Mouse (Mus musculus): ENCODE results near the gene Kank1.

Kank1 gene

GRCm38 (mm10) chr19:25405987-25406386 is 169.2 kb downstream of the Kank1 start:
- no peak for DNase-seq (ENCODE audit: low spot score in 2 of 2)

DNA sequence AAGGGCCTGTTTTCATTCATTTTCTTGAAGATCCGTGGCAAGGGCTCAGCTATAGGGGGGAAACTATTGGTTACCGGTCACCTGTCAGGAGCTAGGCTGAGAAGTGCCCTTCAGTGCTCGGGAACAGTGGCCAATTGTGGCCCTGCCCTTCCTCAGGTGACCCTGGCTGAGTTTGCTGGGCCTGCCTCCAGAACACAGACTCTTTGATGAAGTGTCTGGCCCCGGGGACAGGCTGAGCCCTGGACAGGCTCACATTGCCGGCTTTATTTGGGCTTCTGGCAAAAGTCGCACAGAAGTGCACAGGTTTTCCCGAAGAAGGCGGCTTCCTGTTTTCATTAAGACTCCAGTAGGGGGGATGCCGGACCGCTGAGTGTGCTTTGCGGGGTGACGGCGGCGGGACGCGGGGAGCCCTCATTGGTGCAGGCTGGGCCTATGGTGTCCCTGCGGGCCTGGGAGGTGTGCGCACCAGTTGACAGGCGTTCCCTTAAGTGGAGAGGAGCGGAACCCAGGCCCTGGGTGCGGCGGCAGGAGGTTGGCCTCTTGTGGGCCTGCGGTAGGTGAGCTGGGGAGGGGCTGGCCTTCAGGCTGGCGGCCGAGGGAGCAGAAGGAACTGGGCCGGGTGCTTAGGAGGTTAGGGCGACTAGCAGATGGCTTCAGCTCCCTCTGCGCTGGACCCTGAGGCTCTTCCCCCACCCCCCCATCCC is 169.9 kb downstream of the Kank1 start:
- peak; percentile 41 for DNase-seq (ENCODE audit: low spot score in 2 of 2)

DNA sequence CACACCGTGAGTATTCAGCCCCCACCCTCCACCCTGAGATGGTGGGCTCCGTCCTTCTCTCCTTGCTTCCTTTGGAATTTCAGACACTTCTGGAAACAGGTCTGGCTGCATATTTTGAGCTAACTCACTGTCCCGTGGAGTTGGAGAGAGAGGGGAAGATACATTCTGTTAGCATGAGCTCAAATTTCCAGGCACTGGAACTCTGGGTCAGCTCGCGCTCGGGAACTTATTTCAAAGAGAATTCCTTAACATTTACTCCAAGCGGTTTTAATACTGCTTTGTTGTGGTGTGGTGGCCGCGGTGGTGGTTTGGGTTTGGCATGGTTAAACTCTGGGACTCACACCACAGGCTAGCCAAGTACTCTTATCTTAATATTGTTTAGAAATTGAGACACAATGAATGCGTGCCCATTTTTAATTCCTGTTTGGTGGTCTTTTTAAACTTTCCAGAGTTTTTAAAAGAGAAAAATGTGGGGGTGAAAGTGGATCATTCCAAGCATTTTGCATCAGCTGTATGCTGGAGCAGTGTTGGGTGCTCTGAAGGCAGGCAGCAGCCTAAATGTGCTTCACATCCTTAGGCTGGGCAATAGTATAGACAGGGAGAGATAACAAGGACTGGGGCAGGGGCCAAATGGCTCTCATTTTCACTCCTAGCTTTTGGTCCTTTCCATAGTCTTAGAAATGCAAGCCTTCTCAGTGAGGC is 170.6 kb downstream of the Kank1 start:
- DNase-seq (ENCODE audit: low spot score in 2 of 2) = no peak

DNA sequence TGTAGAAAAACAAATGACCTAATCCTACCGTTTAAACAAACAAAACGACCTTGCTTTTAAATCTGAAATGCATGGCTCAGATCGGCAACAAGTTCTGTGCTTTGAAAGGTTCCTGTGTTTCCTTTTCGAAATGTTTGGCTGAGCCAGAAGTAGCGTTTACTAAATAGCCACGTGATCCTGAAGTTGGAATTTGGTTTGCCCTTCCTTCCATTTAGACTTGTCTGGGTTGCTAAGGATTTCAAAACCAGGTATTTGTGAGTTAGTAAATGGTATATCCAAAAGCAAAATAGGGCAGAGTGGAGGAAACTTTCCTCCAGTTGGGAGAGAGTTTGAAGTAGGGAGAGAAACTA is 171.1 kb downstream of the Kank1 start:
- DNase-seq (ENCODE audit: low spot score in 2 of 2) = no peak

- DNase-seq (ENCODE audit: low spot score in 2 of 2) = no peak
Observed at GRCm38 (mm10) chr19:25409239-25409638, 172.5 kb downstream of the Kank1 start.

DNA sequence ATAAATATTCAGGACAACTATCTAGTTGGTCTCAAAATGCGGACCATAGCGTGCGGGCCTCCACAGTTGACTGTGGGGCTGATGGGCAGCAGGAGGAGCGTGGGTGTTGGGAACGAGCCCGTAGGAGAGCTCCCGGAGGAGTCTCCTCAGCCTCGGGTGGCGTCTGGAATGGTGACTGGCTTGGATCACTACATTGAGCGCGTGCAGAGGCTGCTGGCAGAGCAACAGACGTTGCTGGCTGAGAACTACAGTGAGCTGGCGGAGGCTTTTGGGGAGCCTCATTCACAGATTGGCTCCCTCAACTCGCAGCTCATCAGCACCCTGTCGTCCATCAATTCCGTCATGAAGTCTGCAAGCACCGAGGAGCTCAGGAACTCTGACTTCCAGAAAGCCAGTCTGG is 174.6 kb downstream of the Kank1 start:
- DNase-seq (ENCODE audit: low spot score in 2 of 2) = peak; percentile 43 to 47

- no peak for DNase-seq (ENCODE audit: low spot score in 2 of 2)
Observed at GRCm38 (mm10) chr19:25415448-25415847, 178.7 kb downstream of the Kank1 start.

GRCm38 (mm10) chr19:25417671-25418070 is 180.9 kb downstream of the Kank1 start:
- DNase-seq (ENCODE audit: low spot score in 2 of 2) = no peak

- DNase-seq (ENCODE audit: low spot score in 2 of 2) = no peak
Observed at GRCm38 (mm10) chr19:25419983-25420382, 183.2 kb downstream of the Kank1 start.

DNA sequence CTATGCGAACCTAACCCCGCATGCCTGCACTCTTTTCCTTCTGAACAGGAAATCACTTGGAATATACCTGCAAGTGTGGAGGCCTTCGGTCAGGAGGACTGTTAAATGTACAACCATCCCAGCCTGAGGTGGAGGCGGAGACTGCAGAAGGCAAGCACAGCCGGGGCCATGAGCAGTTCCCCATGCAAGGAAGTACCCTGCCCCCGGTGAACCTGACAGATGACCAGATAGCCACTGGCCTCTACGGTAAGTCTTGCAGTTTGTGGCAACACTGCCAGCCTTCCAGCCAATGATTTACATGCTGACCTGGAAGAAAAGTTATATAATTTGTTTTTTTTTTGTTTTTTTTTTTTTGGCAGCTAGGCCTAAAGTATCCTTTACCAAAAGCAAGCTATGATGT is 185.3 kb downstream of the Kank1 start:
- DNase-seq (ENCODE audit: low spot score in 2 of 2) = no peak

DNA sequence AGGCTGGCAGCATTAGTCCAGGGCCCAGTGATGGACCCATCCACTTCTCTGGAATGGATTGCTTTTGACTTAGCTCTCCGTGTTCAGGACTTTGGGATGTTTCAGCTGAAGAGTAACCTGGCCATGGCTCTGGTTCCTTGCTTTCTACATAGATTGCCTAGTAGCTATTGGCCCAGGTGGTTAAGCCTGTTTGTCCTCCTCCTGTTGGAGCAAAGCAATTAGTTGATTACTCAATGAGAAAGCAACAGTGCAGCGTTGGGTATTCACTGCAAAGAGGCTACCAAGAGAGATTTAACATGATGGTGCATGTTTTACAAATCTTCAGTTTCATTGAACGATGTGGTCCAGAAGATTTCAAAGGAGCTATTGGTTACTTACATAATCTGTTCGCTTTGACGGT is 186.6 kb downstream of the Kank1 start:
- no peak for DNase-seq (ENCODE audit: low spot score in 2 of 2)

GRCm38 (mm10) chr19:25426431-25426830 is 189.7 kb downstream of the Kank1 start:
- no peak for DNase-seq (ENCODE audit: low spot score in 2 of 2)

- no peak for DNase-seq (ENCODE audit: low spot score in 2 of 2)
Observed at GRCm38 (mm10) chr19:25427886-25428285, 191.1 kb downstream of the Kank1 start.

DNA sequence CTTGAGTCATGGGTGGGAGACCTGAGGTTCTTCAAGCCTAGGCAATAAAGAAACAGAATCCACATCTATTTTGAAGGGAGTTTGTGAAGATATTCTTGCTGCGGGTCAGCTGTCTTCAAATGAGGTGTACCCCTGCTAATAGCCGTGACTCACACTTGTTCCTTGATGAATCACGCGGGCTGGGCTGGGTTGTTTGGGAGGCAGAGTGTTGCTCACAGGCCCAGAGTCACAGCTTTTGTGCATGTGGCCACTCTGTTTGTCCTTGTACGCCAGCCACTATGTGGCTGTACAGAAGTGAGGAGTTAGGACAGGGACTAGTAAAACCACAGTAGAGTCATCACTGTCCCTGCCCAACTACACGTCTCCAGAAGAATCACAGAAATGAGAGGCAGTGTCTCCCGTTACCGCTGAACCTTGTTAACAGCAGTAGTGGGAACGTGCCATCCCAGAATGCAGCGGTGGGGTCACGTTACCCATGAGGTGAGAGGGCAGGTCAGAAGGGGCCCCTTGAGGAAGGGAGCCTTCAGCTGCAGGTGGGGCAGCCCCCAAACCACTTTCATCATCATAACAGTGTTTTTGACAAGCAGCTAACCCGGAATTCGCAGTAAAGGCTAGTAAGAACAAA is 191.7 kb downstream of the Kank1 start:
- no peak for DNase-seq (ENCODE audit: low spot score in 2 of 2)

- DNase-seq (ENCODE audit: low spot score in 2 of 2) = no peak
Observed at GRCm38 (mm10) chr19:25431431-25431830, 194.7 kb downstream of the Kank1 start.

DNA sequence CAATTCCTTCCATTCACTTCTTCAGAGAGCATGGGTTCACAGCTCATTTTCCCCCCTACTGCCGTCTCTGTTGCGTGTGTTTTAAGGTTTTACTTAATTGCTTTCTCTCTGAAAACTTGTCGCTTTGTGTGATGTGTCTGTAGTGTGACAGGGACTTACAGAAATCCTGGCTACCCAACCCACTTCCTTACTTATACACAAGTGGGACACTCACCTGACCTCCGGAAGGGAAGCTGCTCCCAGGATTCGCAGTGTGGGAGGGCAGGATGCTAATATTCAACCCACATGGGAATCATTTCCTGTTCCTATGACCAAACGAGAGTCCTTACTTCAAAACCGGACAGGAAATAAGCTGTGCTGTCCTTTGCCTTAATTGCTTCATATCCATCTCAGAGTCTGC is 195.1 kb downstream of the Kank1 start:
- DNase-seq (ENCODE audit: low spot score in 2 of 2) = no peak

- DNase-seq (ENCODE audit: low spot score in 2 of 2) = no peak
Observed at GRCm38 (mm10) chr19:25433169-25433690, 196.5 kb downstream of the Kank1 start.

- DNase-seq (ENCODE audit: low spot score in 2 of 2) = no peak
Observed at GRCm38 (mm10) chr19:25434345-25434744, 197.6 kb downstream of the Kank1 start.

- no peak for DNase-seq (ENCODE audit: low spot score in 2 of 2)
Observed at GRCm38 (mm10) chr19:25434795-25435194, 198.0 kb downstream of the Kank1 start.

- DNase-seq (ENCODE audit: low spot score in 2 of 2) = no peak
Observed at GRCm38 (mm10) chr19:25435412-25435811, 198.6 kb downstream of the Kank1 start.

DNA sequence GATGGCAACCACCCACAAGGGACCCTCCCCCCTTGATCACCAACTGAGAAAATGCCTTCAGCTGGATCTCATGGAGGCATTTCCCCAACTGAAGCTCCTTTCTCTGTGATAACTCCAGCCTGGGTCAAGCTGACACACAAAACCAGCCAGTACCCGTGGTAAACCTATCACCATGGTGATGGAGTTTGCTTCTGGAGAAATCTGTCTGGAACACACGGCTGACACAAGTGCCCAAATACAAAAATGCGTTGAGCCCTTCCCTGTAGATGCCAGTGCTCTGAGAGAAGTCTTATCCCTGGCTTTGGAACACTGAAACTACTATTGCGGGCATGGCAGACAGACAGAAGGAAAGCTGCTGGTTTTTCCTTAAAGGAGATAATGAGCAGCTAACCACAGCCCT is 199.4 kb downstream of the Kank1 start:
- no peak for DNase-seq (ENCODE audit: low spot score in 2 of 2)

GRCm38 (mm10) chr19:25436789-25437650 is 200.2 kb downstream of the Kank1 start:
- no peak for DNase-seq (ENCODE audit: low spot score in 2 of 2)

Data from frontal cortex, postnatal 36 days (tissue).